Mouse (Mus musculus): ENCODE measurements around the gene Slc38a8. TPM values are rescaled to one million over a fixed set of nuclear protein-coding genes. Genes with fewer than 3 reads are reported as not detected.

The Slc38a8 gene
- 1.4 TPM for total RNA-seq (2023)

DNA sequence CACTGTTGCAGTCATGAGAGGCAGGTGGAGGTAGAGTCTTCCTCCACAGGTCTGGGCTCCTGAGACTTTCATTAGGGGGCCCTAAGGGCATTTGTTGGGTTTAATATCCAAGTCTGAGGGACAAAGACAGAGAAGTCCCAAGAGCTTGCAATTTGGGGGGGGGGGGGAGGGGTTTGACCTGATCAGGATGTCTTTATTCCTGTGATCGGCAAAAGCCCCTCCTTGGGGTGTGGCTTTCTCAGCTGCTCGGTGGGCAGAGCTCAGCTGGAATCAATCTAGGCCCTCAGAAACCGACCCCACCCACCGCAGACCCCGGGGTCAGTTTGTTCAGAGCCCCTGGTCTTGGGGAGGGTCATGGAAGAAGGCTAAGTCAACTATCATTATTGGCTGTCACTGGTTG is at the start of gene Slc38a8:
TSS of gene Slc38a8 (minus strand) at position 101 of the 400 bp plus-strand sequence.

DNA sequence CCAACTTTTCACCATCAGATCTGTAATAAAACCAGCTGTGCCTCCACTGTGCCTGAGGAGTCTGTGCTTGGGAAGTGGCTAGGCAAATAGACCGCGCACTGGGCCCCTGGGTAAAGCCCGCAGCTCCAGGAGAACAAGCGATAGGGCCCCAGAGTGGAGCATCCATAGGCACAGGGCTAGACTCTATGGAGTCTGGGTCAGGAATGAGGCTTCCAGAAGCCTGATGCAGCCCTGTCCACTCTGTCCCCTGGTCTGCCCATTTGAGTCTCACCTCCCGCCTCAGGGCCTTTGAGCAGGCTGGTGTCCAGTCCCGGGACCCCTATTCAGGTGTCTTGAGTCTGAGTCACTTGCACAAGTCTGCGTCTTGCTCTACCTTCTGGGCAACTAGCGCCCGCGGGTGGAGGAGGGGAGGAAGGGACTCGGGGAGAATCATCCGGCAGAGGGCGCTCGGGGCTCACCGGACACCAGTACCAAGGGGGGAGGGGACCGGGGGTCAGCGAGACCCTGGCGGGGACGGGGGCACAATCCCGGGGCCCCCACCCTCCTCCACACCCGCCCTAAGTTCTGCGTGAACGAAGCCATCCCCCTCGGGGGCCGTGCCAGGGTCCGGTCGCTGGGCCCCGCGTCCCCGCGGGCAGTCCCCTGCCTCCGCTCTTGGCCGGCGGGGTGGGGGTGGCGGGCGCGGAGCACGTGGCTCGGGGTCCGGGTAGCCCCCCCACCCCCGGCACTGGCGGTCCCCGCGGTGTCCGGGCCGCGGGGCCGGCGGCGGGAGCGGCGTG is 55.1 kb downstream of the Slc38a8 start, which contains the start of gene Necab2:
TSS of gene Necab2 (plus strand) at position 509 of the 779 bp plus-strand sequence.

DNA sequence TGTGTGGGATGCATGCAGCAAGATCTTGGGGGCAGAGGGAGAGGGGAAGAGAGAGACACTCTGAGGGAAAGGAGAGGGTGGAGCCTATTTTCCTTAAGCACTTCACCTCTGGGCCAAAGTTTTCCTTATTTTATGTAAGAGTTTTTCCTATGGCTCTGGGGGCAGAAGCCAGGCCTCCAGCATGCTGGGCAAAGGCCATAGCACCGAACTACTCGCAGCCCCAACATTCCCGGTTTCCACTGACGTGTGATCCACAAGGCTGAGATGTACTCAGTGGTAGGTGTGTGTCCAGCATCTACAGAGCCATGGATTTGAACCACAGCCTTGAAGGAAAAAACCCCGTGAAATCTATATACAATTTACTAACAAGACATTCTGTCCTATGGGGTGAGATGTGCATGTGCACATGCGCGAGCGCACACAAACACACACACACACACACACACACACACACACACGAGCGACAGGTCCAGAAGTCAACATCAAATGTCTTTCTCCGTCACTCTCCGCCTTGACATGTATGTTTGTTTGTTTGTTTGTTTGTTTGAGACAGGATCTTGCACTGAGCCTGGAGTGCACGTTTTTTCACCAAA is 67.8 kb downstream of the Slc38a8 start, which contains the start of gene Osgin1:
TSS of gene Osgin1 (plus strand) at position 543 of the 593 bp plus-strand sequence.

Other genes with a start within 250 kb of the Slc38a8 start
- 67.8 TPM for gene Hsbp1, start 157.2 kb downstream of the Slc38a8 start, total RNA-seq (2023)
- 12.2 TPM for gene Mlycd, start 106.8 kb downstream of the Slc38a8 start, total RNA-seq (2023)
- gene Osgin1, start 67.6 kb downstream of the Slc38a8 start, total RNA-seq (2023): 7.7 TPM
- gene Necab2, start 55.0 kb downstream of the Slc38a8 start, total RNA-seq (2023): not detected
- gene Mbtps1, start 57.0 kb upstream of the Slc38a8 start, total RNA-seq (2023): 199 TPM
- gene Hsdl1, start 73.5 kb upstream of the Slc38a8 start, total RNA-seq (2023): 65.4 TPM
- gene Dnaaf1, start 73.5 kb upstream of the Slc38a8 start, total RNA-seq (2023): not detected
- gene Taf1c, start 103.5 kb upstream of the Slc38a8 start, total RNA-seq (2023): 21.8 TPM
- gene Adad2, start 111.0 kb upstream of the Slc38a8 start, total RNA-seq (2023): not detected
- not detected for gene Kcng4, start 134.0 kb upstream of the Slc38a8 start, total RNA-seq (2023)
- not detected for gene Wfdc1, start 164.7 kb upstream of the Slc38a8 start, total RNA-seq (2023)
- gene Atp2c2, start 198.3 kb upstream of the Slc38a8 start, total RNA-seq (2023): not detected

All from CD4-positive naive resting alpha-beta T cell, adult 76 days (primary cell).